Mouse (Mus musculus) liver, adult 2 months (tissue): Measurements from ENCODE around the gene Pla2r1. TPM values are rescaled to one million over a fixed set of nuclear protein-coding genes. Genes with fewer than 3 reads are reported as not detected.

Experiments used
- DNase-seq: peaks from one replicate; pipeline ENCODE4 v3.0.0-alpha.2; 2011; ENCODE audit warnings: low read depth, low spot score; ENCODE audit errors: extremely low read depth
- H3K27ac ChIP-seq: fragments of 200-500 bp; replicated peaks from 2 replicates; pipeline ENCODE4 v1.5.1; 2012; ENCODE audit warnings: low read depth, mild to moderate bottlenecking, control low read depth, inconsistent platforms, low read length; ENCODE audit not compliant: insufficient read depth
- H3K27me3 ChIP-seq: fragments of 200-500 bp; 2 replicates; pipeline ENCODE4 v1.6.1; 2012; ENCODE audit warnings: mild to moderate bottlenecking, moderate library complexity, low read length, inconsistent platforms; ENCODE audit not compliant: control insufficient read depth, insufficient read depth
- H3K36me3 ChIP-seq: fragments of 200-500 bp; 2 replicates; pipeline ENCODE4 v1.6.1; 2012; ENCODE audit warnings: low read length, inconsistent platforms; ENCODE audit not compliant: control insufficient read depth, insufficient read depth
- H3K4me1 ChIP-seq: fragments of 200-500 bp; 2 replicates; pipeline ENCODE4 v1.6.1; 2011; ENCODE audit warnings: low read length; ENCODE audit not compliant: control insufficient read depth, insufficient read depth
- H3K4me3 ChIP-seq: fragments of 200-500 bp; 2 replicates; pipeline ENCODE4 v1.5.1; 2011; ENCODE audit warnings: low read depth, mild to moderate bottlenecking, control low read depth, low read length, moderate library complexity; ENCODE audit not compliant: insufficient read depth
- H3K79me2 ChIP-seq: fragments of 200-500 bp; 2 replicates; pipeline ENCODE4 v1.6.1; 2012; ENCODE audit warnings: inconsistent platforms, mild to moderate bottlenecking, low read length, moderate library complexity; ENCODE audit not compliant: control insufficient read depth, insufficient read depth
- H3K9ac ChIP-seq: fragments of 200-500 bp; 2 replicates; pipeline ENCODE4 v1.6.1; 2012; ENCODE audit warnings: low read depth, mild to moderate bottlenecking, control low read depth, inconsistent platforms, low read length
- CTCF ChIP-seq: fragments of 200-500 bp; IDR thresholded peaks from 2 replicates; pipeline ENCODE4 v1.5.1; 2011; ENCODE audit warnings: low read depth, low read length, control low read depth
- POLR2A ChIP-seq: fragments of 200-500 bp; IDR thresholded peaks from 2 replicates; pipeline ENCODE4 v1.6.1; 2011; ENCODE audit warnings: low read length, control low read depth; ENCODE audit not compliant: insufficient read depth; ENCODE audit errors: extremely low read depth
- WGBS: fragments of 180-500 bp; shearing (Covaris S2); methylation state at CpG from one replicate; pipeline ENCODE4 v1.1.7; 2018; 5-methylcytosine and 5-hydroxymethylcytosine counted together
- polyA plus RNA-seq: library from polyadenylated mRNA; depleted of rRNA; stranded (reverse); fragments of >200 nt; gene quantifications from 2 replicates; pipeline ENCODE4 v1.2.3, GENCODE M21; 2012
- total RNA-seq: library from RNA; depleted of rRNA; stranded (reverse); fragments of >200 nt; gene quantifications from 2 replicates; pipeline ENCODE4 v1.2.3, GENCODE M21; 2014

The Pla2r1 gene
- total and polyA plus RNA-seq, 2 experiments, result 0.81 to 3.9 TPM

- no peaks in the 10 kb centered on the region for H3K79me2 ChIP-seq
- H3K27ac ChIP-seq, result no peak overlapping the region
- WGBS, result 64% methylated on average over 5 of the region's 5 CpGs
- no peaks in the 10 kb centered on the region for H3K36me3 ChIP-seq
- no peak overlapping the region for H3K9ac ChIP-seq
- H3K4me1 ChIP-seq, result no peaks in the 10 kb centered on the region
- no peak for DNase-seq
- H3K4me3 ChIP-seq, result no peak overlapping the region
- H3K27me3 ChIP-seq, result no peaks in the 10 kb centered on the region
- TF ChIP-seq POLR2A (no peak), CTCF (no peak)
Observed at GRCm38 (mm10) chr2:60541745-60542144, 11.4 kb downstream of the Pla2r1 start.

- Histone ChIP-seq H3K4me1 (no peaks in the 10 kb centered on the region), H3K27ac (no peak overlapping the region), H3K4me3 (no peak overlapping the region), H3K9ac (no peak overlapping the region), H3K79me2 (no peaks in the 10 kb centered on the region), H3K27me3 (no peaks in the 10 kb centered on the region), H3K36me3 (no peaks in the 10 kb centered on the region)
- WGBS, result 93% methylated on average over 8 of the region's 8 CpGs
- TF ChIP-seq POLR2A (no peak), CTCF (no peak)
- no peak for DNase-seq
Observed at GRCm38 (mm10) chr2:60540346-60540745, 12.8 kb downstream of the Pla2r1 start.

GRCm38 (mm10) chr2:60538710-60539109 is 14.4 kb downstream of the Pla2r1 start:
- H3K79me2 ChIP-seq, result no peaks in the 10 kb centered on the region
- H3K27me3 ChIP-seq, result no peaks in the 10 kb centered on the region
- H3K27ac ChIP-seq, result no peak overlapping the region
- TF ChIP-seq CTCF, result no peak
- TF ChIP-seq POLR2A, result no peak
- no peaks in the 10 kb centered on the region for H3K4me1 ChIP-seq
- H3K36me3 ChIP-seq, result no peaks in the 10 kb centered on the region
- WGBS, result 87% methylated on average over 5 of the region's 5 CpGs
- no peak for DNase-seq
- H3K9ac ChIP-seq, result no peak overlapping the region
- no peak overlapping the region for H3K4me3 ChIP-seq

GRCm38 (mm10) chr2:60538274-60538673 is 14.8 kb downstream of the Pla2r1 start:
- no peak for TF ChIP-seq POLR2A
- Histone ChIP-seq H3K27ac (no peak overlapping the region), H3K9ac (no peak overlapping the region), H3K4me1 (no peaks in the 10 kb centered on the region), H3K79me2 (no peaks in the 10 kb centered on the region), H3K27me3 (no peaks in the 10 kb centered on the region), H3K4me3 (no peak overlapping the region), H3K36me3 (no peaks in the 10 kb centered on the region)
- WGBS, result 94% methylated on average over 4 of the region's 4 CpGs
- DNase-seq, result no peak

- no peak for DNase-seq
- Histone ChIP-seq H3K79me2 (no peaks in the 10 kb centered on the region), H3K4me1 (no peaks in the 10 kb centered on the region), H3K9ac (no peak overlapping the region), H3K27me3 (no peaks in the 10 kb centered on the region), H3K4me3 (no peak overlapping the region), H3K27ac (no peak overlapping the region), H3K36me3 (no peaks in the 10 kb centered on the region)
- TF ChIP-seq CTCF (no peak), POLR2A (no peak)
- WGBS, result 87% methylated on average over 8 of the region's 8 CpGs
Observed at GRCm38 (mm10) chr2:60534755-60535154, 18.4 kb downstream of the Pla2r1 start.

GRCm38 (mm10) chr2:60533026-60533425 is 20.1 kb downstream of the Pla2r1 start:
- no peak for DNase-seq
- H3K27ac ChIP-seq, result no peak overlapping the region
- H3K79me2 ChIP-seq, result no peaks in the 10 kb centered on the region
- TF ChIP-seq POLR2A (no peak), CTCF (no peak)
- H3K27me3 ChIP-seq, result no peaks in the 10 kb centered on the region
- H3K36me3 ChIP-seq, result no peaks in the 10 kb centered on the region
- no peak overlapping the region for H3K4me3 ChIP-seq
- no peaks in the 10 kb centered on the region for H3K4me1 ChIP-seq
- H3K9ac ChIP-seq, result no peak overlapping the region
- 78% methylated on average over 3 of the region's 3 CpGs for WGBS
